Mouse (Mus musculus) kidney, adult 2 months (tissue): Measurements from ENCODE around the gene Lrpprc.

ENCODE experiments used
- CTCF ChIP-seq: fragments of 200-500 bp; conservative IDR thresholded peaks from 2 replicates; pipeline ENCODE4 v1.5.1; 2011; ENCODE audit warnings: low read depth, mild to moderate bottlenecking, control low read depth, low read length, moderate library complexity, mixed read lengths; ENCODE audit not compliant: insufficient read depth, insufficient read length
- POLR2A ChIP-seq: fragments of 200-500 bp; IDR thresholded peaks from one replicate; pipeline ENCODE4 v1.6.1; 2011; ENCODE audit warnings: low read depth, low read length, control low read depth

GRCm38 (mm10) chr17:84748152-84748682 lies 42.4 kb downstream of the Lrpprc start:
- no peak for TF ChIP-seq CTCF
- no peak for TF ChIP-seq POLR2A
